Mouse (Mus musculus): ENCODE results near the gene Cope.

Gene Cope

GRCm38 (mm10) chr8:70347860-70348420, 45.6 kb downstream of the Cope start:
- no peak for DNase-seq (ENCODE audit: low spot score)

GRCm38 (mm10) chr8:70351035-70351999, 49.0 kb downstream of the Cope start:
- DNase-seq (ENCODE audit: low spot score): no peak

GRCm38 (mm10) chr8:70352000-70352384, 49.7 kb downstream of the Cope start:
- DNase-seq (ENCODE audit: low spot score): no peak

- DNase-seq (ENCODE audit: low spot score): no peak
Observed at GRCm38 (mm10) chr8:70352657-70353151, 50.4 kb downstream of the Cope start.

GRCm38 (mm10) chr8:70353194-70353817, 51.0 kb downstream of the Cope start, which contains the start of gene Upf1:
TSS of gene Upf1 (minus strand) at chr8:70353278.
- DNase-seq (ENCODE audit: low spot score): peak; percentile 98

GRCm38 (mm10) chr8:70354004-70354403, 51.7 kb downstream of the Cope start:
- DNase-seq (ENCODE audit: low spot score): no peak

- DNase-seq (ENCODE audit: low spot score): no peak
Observed at GRCm38 (mm10) chr8:70356111-70356510, 53.8 kb downstream of the Cope start.

GRCm38 (mm10) chr8:70359411-70359810, 57.1 kb downstream of the Cope start:
- DNase-seq (ENCODE audit: low spot score): no peak

- DNase-seq (ENCODE audit: low spot score): no peak
Observed at GRCm38 (mm10) chr8:70360769-70361168, 58.5 kb downstream of the Cope start.

GRCm38 (mm10) chr8:70361484-70362032, 59.2 kb downstream of the Cope start:
- no peak for DNase-seq (ENCODE audit: low spot score)

All from ovary, adult 18-20 months (tissue).